Mouse (Mus musculus) brain, embryonic 14.5 days (tissue): ENCODE data around the gene Phospho1. TPM values are rescaled to one million over a fixed set of nuclear protein-coding genes. Genes with fewer than 3 reads are reported as not detected.
"Not testable (repeated sequence)": the region's sequence is repeated elsewhere in the genome, so short reads cannot be mapped to it uniquely, and the experiment has no call there.

ENCODE experiments used
- DNase-seq: peaks from one replicate; pipeline ENCODE4 v3.0.0-alpha.2; 2011; ENCODE audit warnings: low read depth
- CTCF ChIP-seq: fragments of 200-500 bp; IDR thresholded peaks from 2 replicates; pipeline ENCODE4 v1.5.1; 2012; ENCODE audit warnings: inconsistent platforms, mild to moderate bottlenecking, moderate library complexity, borderline replicate concordance; ENCODE audit not compliant: insufficient read depth, insufficient read length; ENCODE audit errors: extremely low read depth
- POLR2A ChIP-seq: fragments of 200-500 bp; IDR thresholded peaks from 2 replicates; pipeline ENCODE4 v1.6.1; 2012; ENCODE audit warnings: mild to moderate bottlenecking, inconsistent platforms, borderline replicate concordance; ENCODE audit not compliant: poor library complexity, insufficient read depth, insufficient read length, severe bottlenecking; ENCODE audit errors: extremely low read depth
- polyA plus RNA-seq: library from polyadenylated mRNA; depleted of rRNA; stranded (reverse); fragments of >200 nt; gene quantifications from 2 replicates; pipeline ENCODE4 v1.2.3, GENCODE M21; 2012; rRNA removed

The Phospho1 gene
- polyA plus RNA-seq, 1 experiment: 9.9 TPM

GRCm38 (mm10) chr11:95857306-95857705 is 33.0 kb downstream of the Phospho1 start:
- DNase-seq: peak; percentile 21
- TF ChIP-seq POLR2A: no peak
- no peak for TF ChIP-seq CTCF

- peak; percentile 3 for DNase-seq
- no peak for TF ChIP-seq CTCF
- TF ChIP-seq POLR2A: no peak
These were observed 33.6 kb downstream of the Phospho1 start for GRCm38 (mm10) chr11:95857716-95858527.

- TF ChIP-seq POLR2A: no peak
- TF ChIP-seq CTCF: no peak
- DNase-seq: peak; percentile 99
These were observed 34.5 kb downstream of the Phospho1 start for GRCm38 (mm10) chr11:95858528-95859467.

GRCm38 (mm10) chr11:95859468-95859855 is 35.2 kb downstream of the Phospho1 start:
- TF ChIP-seq POLR2A: no peak
- TF ChIP-seq CTCF: no peak
- DNase-seq: peak; percentile 84

- no peak for DNase-seq
- TF ChIP-seq POLR2A (no peak), CTCF (no peak)
These were observed 35.8 kb downstream of the Phospho1 start for GRCm38 (mm10) chr11:95860071-95860490.

GRCm38 (mm10) chr11:95861397-95861796 is 37.1 kb downstream of the Phospho1 start:
- no peak for DNase-seq
- TF ChIP-seq POLR2A: no peak
- no peak for TF ChIP-seq CTCF

GRCm38 (mm10) chr11:95869442-95869841 is 45.1 kb downstream of the Phospho1 start:
- no peak for DNase-seq
- TF ChIP-seq POLR2A (no peak), CTCF (no peak)

DNA sequence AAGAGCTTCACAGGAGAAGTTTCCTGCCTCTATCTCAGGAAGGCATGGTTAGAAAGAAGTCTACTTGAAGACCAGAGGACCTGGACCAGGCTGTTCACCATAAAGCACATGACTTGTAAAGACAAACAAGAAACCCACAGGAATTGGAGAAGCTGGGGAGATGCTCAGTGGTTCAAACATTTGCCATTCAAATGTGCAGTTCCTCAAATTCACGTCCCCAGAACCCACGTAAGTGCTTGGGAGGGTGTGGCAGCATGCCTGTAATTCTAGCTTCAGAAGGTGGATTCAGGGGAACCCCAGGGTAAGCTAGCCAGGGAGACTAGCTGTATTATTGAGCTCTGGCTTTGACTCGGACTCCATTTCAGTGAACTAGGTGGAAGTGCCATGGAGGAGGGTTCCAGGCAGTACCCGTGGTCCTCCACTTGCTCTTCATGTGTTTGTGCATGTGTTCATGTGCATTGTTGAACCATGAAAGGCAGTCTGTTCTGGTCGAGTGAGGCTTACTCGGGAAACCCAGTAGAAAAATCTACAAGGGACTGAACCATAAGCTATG is 45.7 kb downstream of the Phospho1 start:
- DNase-seq: no peak
- TF ChIP-seq POLR2A (no peak), CTCF (no peak)

- DNase-seq: peak; percentile 31
- TF ChIP-seq POLR2A (no peak), CTCF (no peak)
These were observed 51.5 kb downstream of the Phospho1 start for GRCm38 (mm10) chr11:95875804-95876203.

- peak; percentile 80; the same call in 1 of the 2 replicates for TF ChIP-seq CTCF
- TF ChIP-seq POLR2A: no peak
These were observed 52.0 kb downstream of the Phospho1 start for GRCm38 (mm10) chr11:95876296-95876695.

DNA sequence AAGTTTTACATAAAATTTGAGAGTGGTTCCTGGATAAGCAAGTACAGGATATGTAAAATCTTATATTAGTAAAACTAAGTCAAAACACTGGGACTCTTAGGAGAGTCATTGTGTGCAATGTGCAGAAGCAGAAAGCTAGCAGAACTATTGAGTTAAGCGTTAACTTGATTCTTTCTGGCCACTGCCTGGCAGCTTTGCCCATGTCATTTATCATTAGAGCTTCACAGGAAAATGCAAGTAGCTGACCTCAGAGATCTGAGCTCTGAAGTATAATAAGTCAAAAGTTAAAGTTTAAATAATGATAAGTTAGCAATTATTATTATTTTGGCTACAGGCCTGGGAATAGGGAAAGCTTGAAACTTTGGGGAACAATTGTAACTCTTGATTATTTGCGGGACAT is 55.6 kb downstream of the Phospho1 start:
- DNase-seq: not testable (repeated sequence)

More at GRCm38 (mm10) chr11:95876296-95876695, 52.0 kb downstream of the Phospho1 start:
- DNase-seq: peak; percentile 85

Other genes starting within 250 kb of the Phospho1 start
- gene Ngfr, start 236.8 kb upstream of the Phospho1 start, polyA plus RNA-seq: 17.2 and 42.3 TPM in 2 replicates
- gene Phb, start 157.5 kb upstream of the Phospho1 start, polyA plus RNA-seq: 172 and 205 TPM in 2 replicates
- gene Zfp652, start 111.8 kb upstream of the Phospho1 start, polyA plus RNA-seq: 24.6 and 35.9 TPM in 2 replicates
- 0.38 and 0.56 TPM in 2 replicates for gene B130006D01Rik, start 100.9 kb upstream of the Phospho1 start, polyA plus RNA-seq
- gene Gngt2, start 12.7 kb downstream of the Phospho1 start, polyA plus RNA-seq: 1.4 and 1.5 TPM in 2 replicates
- 2.7 and 3.3 TPM in 2 replicates for gene Abi3, start 18.0 kb downstream of the Phospho1 start, polyA plus RNA-seq
- 0.06 TPM in 1 of 2 replicates, not detected in the other for gene B4galnt2, start 90.4 kb downstream of the Phospho1 start, polyA plus RNA-seq
- 11.9 and 13.4 TPM in 2 replicates for gene Igf2bp1, start 181.4 kb downstream of the Phospho1 start, polyA plus RNA-seq
- gene Gip, start 200.0 kb downstream of the Phospho1 start, polyA plus RNA-seq: not detected in 2 replicates
- gene Snf8, start 210.4 kb downstream of the Phospho1 start, polyA plus RNA-seq: 52.7 and 60.8 TPM in 2 replicates
- 57.9 and 62.6 TPM in 2 replicates for gene Ube2z, start 240.9 kb downstream of the Phospho1 start, polyA plus RNA-seq